Mouse (Mus musculus) ES-CJ7 (cell line): Measurements from ENCODE around the gene Hrh2.

Experiments
- DNase-seq: peaks from one replicate; pipeline ENCODE4 v3.0.0; 2011; ENCODE audit warnings: low read depth, low spot score

The Hrh2 gene

GRCm38 (mm10) chr13:54263641-54264040, 71.7 kb downstream of the Hrh2 start:
- no peak for DNase-seq

- no peak for DNase-seq
Measured at GRCm38 (mm10) chr13:54266472-54266871, 74.5 kb downstream of the Hrh2 start.

GRCm38 (mm10) chr13:54269087-54269486, 77.2 kb downstream of the Hrh2 start:
- DNase-seq, result no peak

GRCm38 (mm10) chr13:54269628-54270027, 77.7 kb downstream of the Hrh2 start:
- no peak for DNase-seq

GRCm38 (mm10) chr13:54272076-54272475, 80.1 kb downstream of the Hrh2 start:
- DNase-seq, result peak; percentile 61

- no peak for DNase-seq
Measured at GRCm38 (mm10) chr13:54277406-54277805, 85.5 kb downstream of the Hrh2 start.

GRCm38 (mm10) chr13:54280366-54280765, 88.4 kb downstream of the Hrh2 start:
- DNase-seq, result no peak

GRCm38 (mm10) chr13:54281149-54281548, 89.2 kb downstream of the Hrh2 start:
- DNase-seq, result no peak

- DNase-seq, result no peak
Measured at GRCm38 (mm10) chr13:54281623-54282022, 89.7 kb downstream of the Hrh2 start.

- DNase-seq, result no peak
Measured at GRCm38 (mm10) chr13:54282149-54282860, 90.4 kb downstream of the Hrh2 start.

- DNase-seq, result no peak
Measured at GRCm38 (mm10) chr13:54282861-54283206, 90.9 kb downstream of the Hrh2 start.
